Mouse (Mus musculus): Measurements from ENCODE around the gene Ly6g6f. TPM values are rescaled to one million over a fixed set of nuclear protein-coding genes. Genes with fewer than 3 reads are reported as not detected.

Ly6g6f gene
- total and polyA plus RNA-seq, 2 experiments from 2014 or later, result not detected

DNA sequence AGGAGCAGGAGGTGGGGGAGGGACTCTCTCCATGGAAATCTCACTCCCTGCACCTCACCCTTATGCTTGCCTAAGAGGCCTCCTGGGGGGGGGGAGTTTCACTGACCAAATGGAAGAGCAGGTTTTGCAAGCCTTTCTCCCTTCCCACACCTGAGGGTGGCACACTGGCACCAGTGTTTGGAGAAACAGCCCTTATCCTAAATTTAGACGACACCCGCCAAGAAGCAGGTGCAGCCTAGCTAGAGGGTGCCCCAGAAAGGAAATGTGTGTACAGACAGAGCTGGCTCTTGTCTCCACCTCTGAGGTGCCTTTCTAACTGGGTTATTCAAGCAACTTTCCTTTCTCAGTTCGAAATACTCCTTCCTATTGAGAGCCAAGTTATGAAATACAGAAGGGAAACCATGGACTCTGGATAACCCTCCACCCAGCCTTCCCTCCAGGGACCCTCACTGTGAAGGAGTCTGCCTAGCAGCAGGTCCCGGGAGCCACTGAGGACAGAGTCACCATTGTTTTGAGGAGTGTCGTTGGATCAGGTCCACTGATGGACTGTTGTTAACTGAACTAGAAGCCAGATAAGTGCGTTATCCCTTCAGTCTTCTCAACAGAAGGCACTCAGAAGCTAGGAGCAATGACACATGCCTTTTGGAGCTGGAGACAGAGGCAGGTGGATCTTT lies 14.7 kb downstream of the Ly6g6f start:
- 62% methylated on average over 6 of the region's 6 CpGs for WGBS
- ATAC-seq, result no peak
- no peak for TF ChIP-seq CTCF (IDR thresholded peaks at IDR 0.05; ENCODE audit: low read depth)

DNA sequence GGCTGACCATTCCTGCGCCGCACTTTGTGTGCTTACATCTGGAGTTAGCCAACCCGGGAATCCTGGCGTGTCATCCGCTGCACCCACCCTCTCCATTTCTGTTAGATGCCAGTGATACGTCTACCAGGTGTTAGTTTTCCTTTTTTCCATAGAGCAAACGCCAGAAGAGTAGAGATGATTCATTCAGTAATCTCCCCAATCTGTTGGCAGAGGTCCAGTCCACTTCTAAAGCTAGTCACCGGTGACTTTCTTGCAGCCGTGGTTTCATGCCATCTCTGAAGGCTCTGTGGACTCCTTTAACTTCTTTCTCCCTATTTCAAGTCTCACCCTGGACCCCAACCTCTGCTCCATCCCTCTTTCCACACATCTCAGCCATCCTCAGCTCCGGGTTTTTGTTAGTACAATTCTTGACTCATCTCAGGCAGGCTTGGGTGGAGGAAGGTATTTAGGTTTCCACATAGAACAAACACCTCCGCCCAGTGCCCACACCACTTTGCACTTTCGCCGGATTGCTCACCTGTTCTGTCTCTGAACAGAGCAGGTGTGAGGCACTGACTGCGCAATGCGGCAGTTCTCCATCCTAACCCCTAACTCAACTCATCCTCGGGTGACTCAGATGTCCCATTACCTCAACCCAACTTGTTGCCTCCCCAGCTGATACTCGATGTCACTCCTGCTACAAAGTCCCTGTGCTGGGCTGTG lies 17.0 kb downstream of the Ly6g6f start:
- 83% methylated on average over 17 of the region's 17 CpGs for WGBS

More for the DNA sequence above, 14.7 kb downstream of the Ly6g6f start:
- Histone ChIP-seq H3K27ac (ENCODE audit: low read depth, low read length) (no peak overlapping the region), H3K9ac (no peak overlapping the region), H3K4me1 (ENCODE audit: insufficient read depth) (no peaks in the 10 kb centered on the region), H3K9me3 (ENCODE audit: low read length) (no peaks in the 10 kb centered on the region), H3K27me3 (ENCODE audit: insufficient read depth, low read length) (no peaks in the 10 kb centered on the region), H3K4me2 (ENCODE audit: low read depth) (no peak overlapping the region), H3K36me3 (ENCODE audit: insufficient read depth) (no peaks in the 10 kb centered on the region), H3K4me3 (ENCODE audit: low read depth, low read length) (no peak overlapping the region)
- DNase-seq, result no peak

DNA sequence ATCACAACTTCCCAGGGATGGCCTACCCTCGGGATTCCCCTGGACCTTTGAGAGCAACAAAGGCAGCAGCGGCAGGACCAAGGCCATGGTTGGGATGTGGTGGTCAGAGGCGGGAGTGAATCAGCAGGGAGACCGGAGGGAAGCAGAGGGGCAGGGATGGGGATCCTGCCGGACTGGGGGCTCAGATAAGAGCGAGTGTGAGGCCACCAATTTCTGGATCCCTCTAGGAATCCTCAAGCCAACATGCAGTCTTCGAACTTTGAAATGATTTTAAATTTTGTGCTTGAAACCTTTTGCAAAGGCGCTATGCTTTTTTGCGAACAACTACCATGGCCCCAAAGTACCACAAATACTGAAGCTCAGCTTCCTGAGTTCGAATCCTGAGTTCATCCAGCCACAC lies 19.3 kb downstream of the Ly6g6f start, which contains the start of gene Mpig6b:
Gene Mpig6b, minus strand, starts transcription at position 101 of the 400 bp plus-strand sequence.
- Histone ChIP-seq H3K27me3 (ENCODE audit: insufficient read depth, low read length) (peaks cover 4% of the 10 kb centered on the region), H3K9me3 (ENCODE audit: low read length) (no peaks in the 10 kb centered on the region), H3K4me2 (ENCODE audit: low read depth) (peak within 1 kb of the TSS; percentile 31), H3K4me3 (ENCODE audit: low read depth, low read length) (peak within 1 kb of the TSS; percentile 9), H3K36me3 (ENCODE audit: insufficient read depth) (peaks cover 8% of the 10 kb centered on the region), H3K4me1 (ENCODE audit: insufficient read depth) (0 out of 2 replicates have a peak, but pooled peaks cover 8% of the 10 kb centered on the region), H3K27ac (ENCODE audit: low read depth, low read length) (no peak within 1 kb of the TSS), H3K9ac (no peak within 1 kb of the TSS; the same call in 1 of the 2 replicates)
- DNase-seq, result no peak
- ATAC-seq, result no peak
- 48% methylated on average over 10 of the region's 10 CpGs for WGBS
- TF ChIP-seq CTCF (IDR thresholded peaks at IDR 0.05; ENCODE audit: low read depth), result no peak

More for the DNA sequence above, 17.0 kb downstream of the Ly6g6f start:
- no peak overlapping the region for H3K9ac ChIP-seq
- no peaks in the 10 kb centered on the region for H3K9me3 ChIP-seq (ENCODE audit: low read length)
- 0 out of 2 replicates have a peak, but pooled peaks cover 8% of the 10 kb centered on the region for H3K4me1 ChIP-seq (ENCODE audit: insufficient read depth)
- H3K4me3 ChIP-seq (ENCODE audit: low read depth, low read length), result no peak overlapping the region
- H3K27me3 ChIP-seq (ENCODE audit: insufficient read depth, low read length), result peaks cover 4% of the 10 kb centered on the region
- H3K4me2 ChIP-seq (ENCODE audit: low read depth), result no peak overlapping the region
- no peaks in the 10 kb centered on the region for H3K36me3 ChIP-seq (ENCODE audit: insufficient read depth)
- H3K27ac ChIP-seq (ENCODE audit: low read depth, low read length), result no peak overlapping the region
- ATAC-seq (no peak), DNase-seq (no peak)
- no peak for TF ChIP-seq CTCF (IDR thresholded peaks at IDR 0.05; ENCODE audit: low read depth)

DNA sequence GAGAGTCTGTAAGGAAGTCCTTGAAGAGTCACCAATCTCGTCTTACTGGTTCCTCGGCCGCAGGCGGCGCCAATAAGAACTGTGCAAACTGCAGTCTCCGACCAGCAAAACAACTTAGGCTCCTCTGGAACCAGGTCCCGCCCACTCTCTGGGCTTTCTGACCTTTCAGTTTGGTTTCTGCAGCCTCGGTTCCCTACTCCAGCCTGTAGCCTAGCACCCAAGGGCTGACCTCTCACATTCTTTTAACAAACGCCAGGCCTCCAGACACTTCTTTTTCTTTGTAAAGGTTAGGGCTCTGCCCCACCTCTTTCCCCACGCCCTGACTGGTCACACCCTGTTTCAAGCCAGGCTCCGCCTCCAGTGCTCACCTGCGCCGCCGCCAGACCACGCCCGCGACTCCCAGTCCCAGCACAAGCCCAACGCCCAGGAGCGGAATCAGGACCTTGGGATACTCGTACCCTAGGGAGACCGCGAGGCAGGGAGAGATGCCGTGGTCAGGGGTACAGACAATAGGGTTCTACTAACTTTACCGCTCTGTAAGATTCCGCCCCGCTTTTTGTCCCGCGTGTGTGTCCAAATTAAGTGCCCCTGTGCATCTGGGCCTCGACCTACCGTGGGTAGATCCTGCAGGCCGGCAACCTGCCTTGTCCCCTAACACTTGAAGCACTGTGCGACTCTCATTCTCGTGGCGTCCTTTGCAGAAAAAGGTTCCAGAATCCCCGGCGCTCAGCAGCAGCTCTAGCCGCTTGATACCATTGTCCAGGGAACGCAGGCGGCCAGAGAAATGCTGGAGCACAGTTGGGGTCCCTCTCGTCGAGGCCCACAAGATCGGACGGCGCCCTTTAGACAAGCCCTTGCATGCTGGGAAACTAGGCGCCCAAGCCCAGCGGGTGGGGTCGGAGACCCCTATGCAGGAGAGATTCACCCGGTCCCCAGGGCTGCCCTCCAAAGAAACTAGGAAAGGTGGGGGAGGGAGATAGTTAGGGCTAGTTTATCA lies 20.2 kb downstream of the Ly6g6f start, which contains the start of gene Ly6g6c:
Gene Ly6g6c, plus strand, starts transcription at position 438 of the 997 bp plus-strand sequence.
- Histone ChIP-seq H3K27ac (ENCODE audit: low read depth, low read length) (no peak within 1 kb of the TSS), H3K4me1 (ENCODE audit: insufficient read depth) (peaks cover 14% of the 10 kb centered on the region; the same call in 1 of the 2 replicates), H3K4me3 (ENCODE audit: low read depth, low read length) (peak within 1 kb of the TSS; percentile 9), H3K9ac (no peak within 1 kb of the TSS; the same call in 1 of the 2 replicates), H3K27me3 (ENCODE audit: insufficient read depth, low read length) (peaks cover 4% of the 10 kb centered on the region), H3K4me2 (ENCODE audit: low read depth) (peak within 1 kb of the TSS; percentile 31), H3K36me3 (ENCODE audit: insufficient read depth) (peaks cover 12% of the 10 kb centered on the region), H3K9me3 (ENCODE audit: low read length) (no peaks in the 10 kb centered on the region)
- ATAC-seq (no peak), DNase-seq (no peak)
- WGBS, result 5% methylated on average over 48 of the region's 48 CpGs
- no peak for TF ChIP-seq CTCF (IDR thresholded peaks at IDR 0.05; ENCODE audit: low read depth)

DNA sequence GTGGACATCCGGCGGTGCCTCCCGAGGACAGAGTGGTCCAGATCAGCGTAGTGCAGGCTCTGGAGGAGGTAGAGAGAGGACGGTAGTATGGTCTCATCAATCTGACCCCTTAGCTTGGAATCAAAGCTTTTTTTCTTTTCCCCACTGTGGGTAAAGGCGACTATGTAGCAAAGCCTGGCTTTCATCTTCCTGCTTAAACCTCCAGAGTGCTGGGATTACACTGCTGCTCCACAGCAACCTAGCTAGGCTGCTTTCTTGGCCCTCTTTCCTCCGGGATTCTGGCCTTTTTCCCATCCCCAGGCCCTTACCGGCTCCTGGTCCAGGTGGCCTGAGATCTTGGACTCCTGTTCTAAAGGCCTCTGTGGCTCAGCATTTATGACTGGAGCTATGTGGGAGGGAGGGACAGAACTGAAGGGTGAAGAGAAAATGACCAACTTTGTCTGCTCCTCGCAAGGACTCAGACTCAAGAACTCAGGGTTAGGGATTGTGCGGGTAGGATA lies 21.0 kb downstream of the Ly6g6f start:
- Histone ChIP-seq H3K4me1 (ENCODE audit: insufficient read depth) (peaks cover 16% of the 10 kb centered on the region; the same call in 1 of the 2 replicates), H3K36me3 (ENCODE audit: insufficient read depth) (peaks cover 12% of the 10 kb centered on the region), H3K4me2 (ENCODE audit: low read depth) (no peak overlapping the region), H3K9me3 (ENCODE audit: low read length) (no peaks in the 10 kb centered on the region), H3K4me3 (ENCODE audit: low read depth, low read length) (no peak overlapping the region), H3K27ac (ENCODE audit: low read depth, low read length) (no peak overlapping the region), H3K27me3 (ENCODE audit: insufficient read depth, low read length) (peaks cover 4% of the 10 kb centered on the region), H3K9ac (no peak overlapping the region)
- ATAC-seq (no peak), DNase-seq (no peak)
- no peak for TF ChIP-seq CTCF (IDR thresholded peaks at IDR 0.05; ENCODE audit: low read depth)
- WGBS, result 39% methylated on average over 10 of the region's 10 CpGs

DNA sequence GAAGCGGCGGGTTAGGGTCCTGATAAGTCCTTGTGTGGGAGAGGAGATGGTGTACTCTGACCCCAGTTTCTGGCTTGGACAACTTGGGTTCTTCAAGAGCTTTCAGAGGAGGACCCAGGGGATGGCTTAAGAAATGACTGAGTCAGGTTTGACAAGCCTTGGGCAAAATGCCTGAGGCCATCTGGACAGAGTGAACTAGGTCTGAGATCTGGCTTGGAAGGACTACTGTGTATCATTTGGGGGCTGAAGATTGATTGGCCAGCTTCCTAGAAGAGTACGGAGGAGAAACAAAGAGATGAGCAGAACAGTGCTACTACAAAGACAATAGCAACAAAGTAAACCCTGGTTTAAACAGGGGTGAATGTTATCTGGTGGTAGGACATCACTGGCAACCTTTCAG lies 21.9 kb downstream of the Ly6g6f start:
- DNase-seq, result no peak
- H3K9ac ChIP-seq, result no peak overlapping the region
- H3K27me3 ChIP-seq (ENCODE audit: insufficient read depth, low read length), result peaks cover 4% of the 10 kb centered on the region
- TF ChIP-seq CTCF (IDR thresholded peaks at IDR 0.05; ENCODE audit: low read depth), result no peak
- ATAC-seq, result no peak
- no peak overlapping the region for H3K4me3 ChIP-seq (ENCODE audit: low read depth, low read length)
- H3K4me2 ChIP-seq (ENCODE audit: low read depth), result no peak overlapping the region
- H3K9me3 ChIP-seq (ENCODE audit: low read length), result no peaks in the 10 kb centered on the region
- no peak overlapping the region for H3K27ac ChIP-seq (ENCODE audit: low read depth, low read length)
- WGBS, result 87% methylated on average over 3 of the region's 3 CpGs
- H3K4me1 ChIP-seq (ENCODE audit: insufficient read depth), result peaks cover 16% of the 10 kb centered on the region; the same call in 1 of the 2 replicates
- H3K36me3 ChIP-seq (ENCODE audit: insufficient read depth), result peaks cover 12% of the 10 kb centered on the region
